In genomic region chr9:20895382-20895781, GRCm38 (mm10) we compare ENCODE assay signal across 23 mouse cellular contexts.
"Had no signal": no experiment of that assay in that cellular context is flagged by ENCODE, and none has a peak within 500 bp of the region (broad histone marks: within the 10 kb centered on the region; RNA-seq: fewer than 3 reads in every experiment).

No protein-coding gene starts in this region.

- H3K27me3 ChIP-seq: heart, embryonic 13.5 days; heart, embryonic 15.5 days; limb, embryonic 13.5 days; limb, embryonic 15.5 days; liver, embryonic 15.5 days had no signal

- ATAC-seq: hindbrain, embryonic 16.5 days; inflammation-experienced regulatory T-cells, adult 6 months; intestine, postnatal 0 days had no signal

- DNase-seq: gastrocnemius, postnatal 14 days; gastrocnemius, postnatal 36 days; heart, adult 2 months; heart, postnatal 4 days; kidney, adult 18-20 months; kidney, adult 8-10 months; kidney, postnatal 10 days; kidney, postnatal 25 days; kidney, postnatal 4 days had no signal

- H3K4me2 ChIP-seq: heart, embryonic 11.5 days; heart, embryonic 13.5 days; heart, embryonic 15.5 days; hindbrain, embryonic 12.5 days; hindbrain, embryonic 14.5 days; limb, embryonic 13.5 days; limb, embryonic 15.5 days; liver, embryonic 15.5 days had no signal

- H3K9ac ChIP-seq: heart, embryonic 15.5 days; hindbrain, embryonic 12.5 days; hindbrain, embryonic 14.5 days; limb, embryonic 13.5 days; limb, embryonic 15.5 days; liver, embryonic 15.5 days had no signal

- H3K9me3 ChIP-seq: heart, embryonic 13.5 days; heart, embryonic 15.5 days; hindbrain, embryonic 10.5 days; hindbrain, embryonic 12.5 days; limb, embryonic 13.5 days; limb, embryonic 15.5 days; liver, embryonic 15.5 days had no signal

- H3K4me3 ChIP-seq: heart, adult 2 months; heart, embryonic 13.5 days; heart, embryonic 15.5 days; hindbrain, embryonic 10.5 days; hindbrain, embryonic 12.5 days; layer of hippocampus, adult 2 months; left cerebral cortex, adult 2 months; limb, embryonic 13.5 days; limb, embryonic 15.5 days; liver, embryonic 15.5 days had no signal

- H3K27ac ChIP-seq: heart, adult 2 months; heart, embryonic 13.5 days; heart, embryonic 15.5 days; hindbrain, embryonic 10.5 days; hindbrain, embryonic 12.5 days; hindbrain, embryonic 14.5 days; layer of hippocampus, adult 2 months; left cerebral cortex, adult 2 months; limb, embryonic 13.5 days; limb, embryonic 15.5 days; liver, embryonic 15.5 days had no signal
